Mouse (Mus musculus) midbrain, postnatal 0 days (tissue): ENCODE results near the gene Tm7sf2. TPM values are rescaled to one million over a fixed set of nuclear protein-coding genes. Genes with fewer than 3 reads are reported as not detected.

Experiments used
- ATAC-seq: fragments of 200-750 bp; cut with Nextera tagmentation; 2 replicates; pipeline ENCODE4 v1.8.0; 2017; ENCODE audit warnings: moderate number of reproducible peaks, mild to moderate bottlenecking, moderate TSS enrichment, moderate library complexity; ENCODE audit not compliant: low FRiP score
- DNase-seq: peaks from one replicate; pipeline ENCODE4 v3.0.0-alpha.2; 2015; ENCODE audit warnings: low spot score
- H3K27ac ChIP-seq: fragments of 300-500 bp; sonication (generic); 2 replicates; pipeline ENCODE4 v1.5.1; 2014; ENCODE audit warnings: low read depth, mild to moderate bottlenecking, low read length, mixed read lengths
- H3K27me3 ChIP-seq: fragments of 300-500 bp; sonication (generic); 2 replicates; pipeline ENCODE4 v1.6.1; 2014; ENCODE audit warnings: low read length, control low read depth, mixed read lengths; ENCODE audit not compliant: insufficient read depth
- H3K36me3 ChIP-seq: fragments of 300-500 bp; sonication (generic); 2 replicates; pipeline ENCODE4 v1.6.1; 2014; ENCODE audit warnings: low read length, control low read depth, mixed read lengths; ENCODE audit not compliant: insufficient read depth
- H3K4me1 ChIP-seq: fragments of 300-500 bp; sonication (generic); 2 replicates; pipeline ENCODE4 v1.6.1; 2014; ENCODE audit warnings: mild to moderate bottlenecking, control low read depth, antibody characterized with exemption, low read length, mixed read lengths; ENCODE audit not compliant: insufficient read depth
- H3K4me2 ChIP-seq: fragments of 300-500 bp; sonication (generic); 2 replicates; pipeline ENCODE4 v1.6.1; 2014; ENCODE audit warnings: low read depth, mild to moderate bottlenecking, low read length, mixed read lengths; ENCODE audit not compliant: poor library complexity, severe bottlenecking
- H3K4me3 ChIP-seq: fragments of 300-500 bp; sonication (generic); 2 replicates; pipeline ENCODE4 v1.5.1; 2014; ENCODE audit warnings: low read depth, mild to moderate bottlenecking, low read length, moderate library complexity
- H3K9ac ChIP-seq: fragments of 300-500 bp; sonication (generic); replicated peaks from 2 replicates; pipeline ENCODE4 v1.6.1; 2014; ENCODE audit warnings: mild to moderate bottlenecking, low read length, moderate library complexity, mixed read lengths; ENCODE audit not compliant: poor library complexity, severe bottlenecking
- H3K9me3 ChIP-seq: fragments of 300-500 bp; sonication (generic); 2 replicates; pipeline ENCODE4 v1.6.1; 2016; ENCODE audit warnings: low read length, control low read depth
- CTCF ChIP-seq: IDR thresholded peaks from 2 replicates; pipeline ENCODE4 v1.5.1; 2016; ENCODE audit warnings: antibody characterized with exemption, mild to moderate bottlenecking
- WGBS: fragments of 180-500 bp; shearing (Covaris S2); extraction: QIAGEN DNeasy Blood & Tissue Kit; methylation state at CpG from one replicate; pipeline ENCODE4 v1.1.7; 2014; 5-methylcytosine and 5-hydroxymethylcytosine counted together
- polyA plus RNA-seq: library from polyadenylated mRNA; unstranded; fragments of >200 nt; fragmentation: Nextera tagmentation; extraction: Ambion mirVana; gene quantifications from 2 replicates; pipeline ENCODE4 v1.2.1, GENCODE M21; 2015
- total RNA-seq: library from RNA; depleted of rRNA; stranded (reverse); fragments of >200 nt; gene quantifications from 2 replicates; pipeline ENCODE4 v1.2.3, GENCODE M21; 2014; rRNA removed

Gene Tm7sf2
- 79.5 and 98.1 TPM in 2 replicates for total RNA-seq
- polyA plus RNA-seq, result 50.2 and 51.6 TPM in 2 replicates

DNA sequence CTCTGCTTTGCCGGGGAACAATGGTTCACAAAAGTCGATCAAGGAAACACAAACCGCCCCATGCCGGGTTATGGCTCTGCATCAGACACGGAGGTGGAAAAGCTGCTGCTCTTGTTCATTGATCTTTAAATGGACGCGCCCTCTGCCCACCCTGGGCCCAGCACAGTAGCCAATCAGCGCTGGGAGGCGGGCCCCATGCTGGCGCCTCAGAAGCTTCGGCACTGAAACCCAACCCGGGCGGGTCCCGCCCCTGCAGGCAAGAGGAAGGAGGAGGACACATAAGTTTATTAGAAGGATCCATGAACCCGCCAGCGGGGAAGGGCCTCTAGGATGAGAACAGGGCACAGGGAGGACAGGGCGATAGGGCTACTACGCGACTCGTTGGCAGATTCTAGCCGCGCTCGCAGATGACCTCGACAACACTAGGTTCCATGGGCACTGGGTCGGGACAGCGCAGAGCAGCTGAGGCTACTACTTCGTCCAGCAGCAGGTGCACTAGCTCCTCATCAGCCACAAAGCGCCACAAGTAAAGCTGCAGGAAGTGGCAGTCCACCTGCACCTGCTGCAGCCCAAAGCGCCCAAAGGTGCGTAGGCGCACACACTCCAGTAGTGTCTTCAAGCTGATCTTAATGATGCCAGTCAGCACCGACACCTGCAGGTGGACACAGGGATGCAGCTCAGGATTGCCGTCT lies at the start of gene Tm7sf2:
TSS of gene Tm7sf2 (minus strand) at position 650 of the 692 bp plus-strand sequence.
- Histone ChIP-seq H3K4me3 (peak within 1 kb of the TSS; percentile 48), H3K36me3 (peaks cover 27% of the 10 kb centered on the region), H3K27me3 (no peaks in the 10 kb centered on the region), H3K4me1 (peaks cover 6% of the 10 kb centered on the region), H3K9me3 (no peaks in the 10 kb centered on the region), H3K27ac (peak within 1 kb of the TSS; percentile 85), H3K4me2 (peak within 1 kb of the TSS; percentile 77), H3K9ac (peak within 1 kb of the TSS; percentile 65)
- peak; percentile 89 for ATAC-seq
- DNase-seq, result peak; percentile 95
- TF ChIP-seq CTCF, result peak; percentile 15; the same call in 1 of the 2 replicates
- WGBS, result 7% methylated on average over 33 of the region's 33 CpGs

- TF ChIP-seq CTCF, result no peak
- Histone ChIP-seq H3K27ac (peak overlapping the region; percentile 92), H3K4me1 (no peaks in the 10 kb centered on the region; the same call in 1 of the 2 replicates), H3K36me3 (peaks cover 45% of the 10 kb centered on the region), H3K9me3 (no peaks in the 10 kb centered on the region), H3K4me3 (peak overlapping the region; percentile 84), H3K4me2 (peak overlapping the region; percentile 90), H3K27me3 (no peaks in the 10 kb centered on the region), H3K9ac (peak overlapping the region; percentile 86)
- no peak for ATAC-seq
- DNase-seq, result no peak
- 6% methylated on average over 32 of the region's 32 CpGs for WGBS
Observed at GRCm38 (mm10) chr19:6117346-6117985, 49.3 kb upstream of the Tm7sf2 start.

DNA sequence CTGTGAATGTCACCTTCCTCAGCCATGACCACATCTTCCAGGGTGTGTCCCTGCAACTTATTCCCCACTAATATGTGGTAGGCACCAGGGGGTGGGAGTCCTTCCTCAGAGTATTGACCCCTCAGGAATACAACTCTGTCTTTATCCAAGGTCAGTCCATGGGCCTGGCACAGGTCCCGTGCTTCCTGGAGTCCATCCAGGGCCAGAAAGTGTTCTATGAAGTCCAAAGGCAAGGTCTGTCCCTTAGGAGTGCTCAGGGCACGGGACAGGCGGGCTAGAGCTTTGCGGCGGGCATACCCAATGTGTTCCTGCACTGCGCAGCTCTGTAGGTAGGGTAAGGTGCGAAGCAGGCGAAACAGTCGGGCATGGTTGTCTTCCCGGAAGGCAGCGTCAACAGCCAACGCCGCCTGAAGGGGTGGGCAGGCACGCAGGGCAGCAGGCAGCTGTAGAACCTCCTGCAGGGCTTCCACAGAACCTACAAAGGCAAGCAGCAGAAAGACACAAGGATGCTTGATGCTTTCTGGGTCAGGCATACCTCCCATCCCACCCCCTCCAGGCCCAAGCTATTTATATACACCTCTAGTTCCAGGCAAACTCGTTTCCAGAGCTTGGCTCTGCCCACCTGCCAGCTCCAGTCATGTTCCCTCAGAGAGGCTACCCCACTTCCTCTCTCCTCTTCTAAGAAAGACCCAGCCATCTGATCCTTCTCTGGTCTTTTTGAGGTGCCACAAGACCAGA lies 48.1 kb upstream of the Tm7sf2 start:
- Histone ChIP-seq H3K4me1 (no peaks in the 10 kb centered on the region; the same call in 1 of the 2 replicates), H3K27me3 (no peaks in the 10 kb centered on the region), H3K4me3 (no peak overlapping the region), H3K9me3 (no peaks in the 10 kb centered on the region), H3K27ac (no peak overlapping the region), H3K4me2 (no peak overlapping the region), H3K9ac (no peak overlapping the region), H3K36me3 (peaks cover 40% of the 10 kb centered on the region)
- ATAC-seq (no peak), DNase-seq (no peak)
- 87% methylated on average over 15 of the region's 15 CpGs for WGBS
- no peak for TF ChIP-seq CTCF

DNA sequence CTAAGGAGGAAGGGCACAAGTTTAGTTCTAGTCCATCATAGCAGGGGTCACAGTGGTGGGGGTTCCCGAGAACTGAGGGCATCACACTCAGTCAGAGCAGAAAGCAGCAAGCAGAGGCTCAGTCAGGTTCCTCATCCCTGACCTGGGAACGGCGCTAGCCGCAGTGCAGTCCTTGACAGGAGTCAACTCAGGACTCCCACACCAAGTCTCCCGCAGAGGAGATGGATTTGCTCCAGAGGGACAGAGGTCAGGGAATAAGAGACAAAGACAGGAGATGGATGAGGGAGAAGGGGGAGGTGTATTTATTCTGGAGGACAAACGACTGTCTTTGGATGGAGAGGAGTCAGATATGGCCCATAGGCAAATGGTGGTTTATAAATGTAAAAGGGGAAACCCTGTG lies 44.9 kb upstream of the Tm7sf2 start:
- DNase-seq, result no peak
- Histone ChIP-seq H3K4me3 (no peak overlapping the region), H3K4me2 (no peak overlapping the region), H3K9ac (no peak overlapping the region), H3K9me3 (no peaks in the 10 kb centered on the region), H3K4me1 (no peaks in the 10 kb centered on the region), H3K27me3 (no peaks in the 10 kb centered on the region), H3K36me3 (peaks cover 27% of the 10 kb centered on the region), H3K27ac (no peak overlapping the region)
- no peak for TF ChIP-seq CTCF
- no peak for ATAC-seq
- 72% methylated on average over 6 of the region's 6 CpGs for WGBS

DNA sequence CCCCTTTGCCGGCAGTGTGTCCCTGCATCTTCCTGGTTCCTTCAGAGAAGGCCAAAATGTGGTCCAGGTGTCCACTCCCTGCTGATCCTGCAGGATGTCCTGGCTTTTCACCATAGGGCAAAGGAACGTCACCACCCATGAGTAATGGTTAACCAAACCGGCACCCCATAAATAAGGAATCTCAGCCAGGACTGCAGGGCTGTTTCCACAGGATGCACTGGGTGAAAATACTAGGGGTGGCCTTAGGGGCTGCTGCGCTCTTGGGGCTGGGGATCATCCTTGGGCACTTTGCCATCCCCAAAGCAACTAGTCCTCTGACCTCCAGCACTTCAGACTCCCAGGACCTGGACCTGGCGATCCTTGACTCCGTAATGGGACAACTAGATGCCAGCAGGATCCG lies 37.4 kb upstream of the Tm7sf2 start, which contains the start of gene Naaladl1:
TSS of gene Naaladl1 (plus strand) at position 197 of the 400 bp plus-strand sequence.
- DNase-seq (no peak), ATAC-seq (no peak)
- 82% methylated on average over 7 of the region's 7 CpGs for WGBS
- Histone ChIP-seq H3K9ac (no peak within 1 kb of the TSS), H3K4me3 (no peak within 1 kb of the TSS), H3K4me1 (no peaks in the 10 kb centered on the region), H3K27ac (no peak within 1 kb of the TSS), H3K36me3 (no peaks in the 10 kb centered on the region), H3K9me3 (no peaks in the 10 kb centered on the region), H3K27me3 (no peaks in the 10 kb centered on the region), H3K4me2 (no peak within 1 kb of the TSS)
- no peak for TF ChIP-seq CTCF
